Mouse (Mus musculus) testis, adult 2 months (tissue): ENCODE results near the gene Tmem47. TPM values are rescaled to one million over a fixed set of nuclear protein-coding genes. Genes with fewer than 3 reads are reported as not detected.

Experiments used
- H3K27ac ChIP-seq: fragments of 200-500 bp; 2 replicates; pipeline ENCODE4 v1.5.1; 2012; ENCODE audit warnings: low read depth, low read length; ENCODE audit not compliant: control insufficient read depth, insufficient read depth
- H3K27me3 ChIP-seq: fragments of 200-500 bp; 2 replicates; pipeline ENCODE4 v1.6.1; 2012; ENCODE audit warnings: mild to moderate bottlenecking, low read length, moderate library complexity; ENCODE audit not compliant: control insufficient read depth, insufficient read depth
- H3K36me3 ChIP-seq: fragments of 200-500 bp; 2 replicates; pipeline ENCODE4 v1.6.1; 2012; ENCODE audit warnings: mild to moderate bottlenecking, low read length; ENCODE audit not compliant: control insufficient read depth, insufficient read depth
- H3K4me1 ChIP-seq: fragments of 200-500 bp; 2 replicates; pipeline ENCODE4 v1.6.1; 2012; ENCODE audit warnings: low read length; ENCODE audit not compliant: control insufficient read depth, insufficient read depth
- H3K4me3 ChIP-seq: fragments of 200-500 bp; 2 replicates; pipeline ENCODE4 v1.5.1; 2012; ENCODE audit warnings: low read depth, mild to moderate bottlenecking, low read length, moderate library complexity, mixed read lengths; ENCODE audit not compliant: control insufficient read depth
- CTCF ChIP-seq: fragments of 200-500 bp; IDR thresholded peaks from 2 replicates; pipeline ENCODE4 v1.5.1; 2012; ENCODE audit warnings: low read depth, mild to moderate bottlenecking, inconsistent platforms, low read length, moderate library complexity; ENCODE audit not compliant: control insufficient read depth, insufficient read depth, insufficient replicate concordance
- POLR2A ChIP-seq: fragments of 200-500 bp; IDR thresholded peaks from 2 replicates; pipeline ENCODE4 v1.6.1; 2012; ENCODE audit warnings: low read depth, mild to moderate bottlenecking, inconsistent platforms, low read length, moderate library complexity; ENCODE audit not compliant: control insufficient read depth
- polyA plus RNA-seq: library from polyadenylated mRNA; depleted of rRNA; stranded (reverse); fragments of >200 nt; gene quantifications from 2 replicates; pipeline ENCODE4 v1.2.3, GENCODE M21; 2012; rRNA removed

Tmem47 gene
- 1.5 and 2.4 TPM in 2 replicates for polyA plus RNA-seq

- no peak for TF ChIP-seq CTCF
- Histone ChIP-seq H3K27me3 (no peaks in the 10 kb centered on the region), H3K27ac (peak within 1 kb of the TSS; percentile 5; the same call in 1 of the 2 replicates), H3K4me3 (peak within 1 kb of the TSS; percentile 85), H3K36me3 (no peaks in the 10 kb centered on the region), H3K4me1 (peaks cover 4% of the 10 kb centered on the region)
Observed at GRCm38 (mm10) chrX:81070210-81070803, at the start of gene Tmem47. Gene Tmem47 (plus strand): TSS chrX:81070698.

GRCm38 (mm10) chrX:81070804-81071461 lies 435 bp downstream of the Tmem47 start:
- Histone ChIP-seq H3K4me3 (peak overlapping the region; percentile 85), H3K27me3 (no peaks in the 10 kb centered on the region), H3K27ac (peak overlapping the region; percentile 5; the same call in 1 of the 2 replicates), H3K36me3 (no peaks in the 10 kb centered on the region), H3K4me1 (peaks cover 4% of the 10 kb centered on the region)
- TF ChIP-seq POLR2A (no peak), CTCF (no peak)

GRCm38 (mm10) chrX:81071746-81072640 lies 1.5 kb downstream of the Tmem47 start:
- H3K4me1 ChIP-seq = peaks cover 4% of the 10 kb centered on the region
- H3K27me3 ChIP-seq = no peaks in the 10 kb centered on the region
- H3K27ac ChIP-seq = peak overlapping the region; percentile 44; the same call in 1 of the 2 replicates
- H3K36me3 ChIP-seq = no peaks in the 10 kb centered on the region
- peak overlapping the region; percentile 85; the same call in 1 of the 2 replicates for H3K4me3 ChIP-seq
- TF ChIP-seq POLR2A (no peak), CTCF (no peak)

- no peaks in the 10 kb centered on the region for H3K36me3 ChIP-seq
- TF ChIP-seq POLR2A = no peak
- no peak for TF ChIP-seq CTCF
- no peak overlapping the region for H3K27ac ChIP-seq
- peaks cover 4% of the 10 kb centered on the region for H3K4me1 ChIP-seq
- H3K27me3 ChIP-seq = no peaks in the 10 kb centered on the region
- no peak overlapping the region for H3K4me3 ChIP-seq
Observed at GRCm38 (mm10) chrX:81072651-81073050, 2.2 kb downstream of the Tmem47 start.

- Histone ChIP-seq H3K4me3 (no peak overlapping the region), H3K27ac (no peak overlapping the region), H3K36me3 (no peaks in the 10 kb centered on the region), H3K4me1 (peaks cover 4% of the 10 kb centered on the region), H3K27me3 (no peaks in the 10 kb centered on the region)
- TF ChIP-seq CTCF (no peak), POLR2A (no peak)
Observed at GRCm38 (mm10) chrX:81073834-81074233, 3.3 kb downstream of the Tmem47 start.

- H3K4me1 ChIP-seq = no peaks in the 10 kb centered on the region
- no peak overlapping the region for H3K4me3 ChIP-seq
- H3K27me3 ChIP-seq = no peaks in the 10 kb centered on the region
- no peaks in the 10 kb centered on the region for H3K36me3 ChIP-seq
- no peak for TF ChIP-seq CTCF
- TF ChIP-seq POLR2A = no peak
- H3K27ac ChIP-seq = no peak overlapping the region
Observed at GRCm38 (mm10) chrX:81078522-81078921, 8.0 kb downstream of the Tmem47 start.

GRCm38 (mm10) chrX:81080996-81081395 lies 10.5 kb downstream of the Tmem47 start:
- H3K36me3 ChIP-seq = no peaks in the 10 kb centered on the region
- TF ChIP-seq CTCF (no peak), POLR2A (no peak)
- H3K27me3 ChIP-seq = no peaks in the 10 kb centered on the region
- H3K27ac ChIP-seq = no peak overlapping the region
- no peaks in the 10 kb centered on the region for H3K4me1 ChIP-seq
- no peak overlapping the region for H3K4me3 ChIP-seq
